Mouse (Mus musculus) erythroblast, embryonic 14.5 days (primary cell): ENCODE data around the gene Ndufb4. TPM values are rescaled to one million over a fixed set of nuclear protein-coding genes. Genes with fewer than 3 reads are reported as not detected.
"Not testable (repeated sequence)": the region's sequence is repeated elsewhere in the genome, so short reads cannot be mapped to it uniquely, and the experiment has no call there.

Experiments
- H3K27me3 ChIP-seq: 2 replicates; pipeline ENCODE4 v1.6.1; 2012; ENCODE audit warnings: inconsistent platforms; ENCODE audit not compliant: control insufficient read depth
- H3K36me3 ChIP-seq: 2 replicates; pipeline ENCODE4 v1.6.1; 2012; ENCODE audit warnings: mild to moderate bottlenecking, inconsistent platforms; ENCODE audit not compliant: control insufficient read depth
- H3K4me1 ChIP-seq: 2 replicates; pipeline ENCODE4 v1.6.1; 2012; ENCODE audit warnings: inconsistent platforms; ENCODE audit not compliant: control insufficient read depth
- H3K4me3 ChIP-seq: replicated peaks from 2 replicates; pipeline ENCODE3; 2012; ENCODE audit warnings: moderate library complexity, mild to moderate bottlenecking, inconsistent platforms
- H3K9me3 ChIP-seq: 2 replicates; pipeline ENCODE4 v1.6.1; 2012; ENCODE audit warnings: low read length, inconsistent platforms, mixed read lengths; ENCODE audit not compliant: control insufficient read depth
- GATA1 ChIP-seq: IDR thresholded peaks from 2 replicates; pipeline ENCODE4 v1.6.1; 2012; ENCODE audit warnings: low read length, inconsistent platforms, mixed read lengths
- TAL1 ChIP-seq: IDR thresholded peaks from 3 replicates; pipeline ENCODE4 v1.6.1; 2012; ENCODE audit warnings: low read length, inconsistent platforms, mixed read lengths
- polyA plus RNA-seq: library from polyadenylated mRNA; stranded (reverse); fragments of >175 nt; gene quantifications from 2 replicates; pipeline ENCODE4 v1.2.3, GENCODE M21; 2012

Ndufb4 gene
- 8.6 and 9.5 TPM in 2 replicates for polyA plus RNA-seq

- Histone ChIP-seq H3K9me3 (no peaks in the 10 kb centered on the region), H3K36me3 (peaks cover 21% of the 10 kb centered on the region), H3K4me3 (peak within 1 kb of the TSS; percentile 91), H3K4me1 (peaks cover 41% of the 10 kb centered on the region), H3K27me3 (no peaks in the 10 kb centered on the region)
- TF ChIP-seq GATA1 (peak; percentile 53; the same call in 1 of the 2 replicates), TAL1 (no peak)
These were observed at the start of gene Ndufb4 for GRCm38 (mm10) chr16:37653731-37654657. Gene Ndufb4, minus strand, starts transcription at chr16:37654453.

- H3K4me1 ChIP-seq = no peaks in the 10 kb centered on the region
- no peaks in the 10 kb centered on the region for H3K27me3 ChIP-seq
- H3K9me3 ChIP-seq = peaks cover under 1% of the 10 kb centered on the region
- TF ChIP-seq TAL1 = no peak
- no peak for TF ChIP-seq GATA1
- no peak overlapping the region for H3K4me3 ChIP-seq
- no peaks in the 10 kb centered on the region for H3K36me3 ChIP-seq
These were observed 49.6 kb upstream of the Ndufb4 start for GRCm38 (mm10) chr16:37703884-37704283.

GRCm38 (mm10) chr16:37700071-37700470, 45.8 kb upstream of the Ndufb4 start:
- H3K4me1 ChIP-seq, H3K4me3 ChIP-seq, H3K27me3 ChIP-seq, H3K9me3 ChIP-seq, H3K36me3 ChIP-seq: not testable (repeated sequence)

GRCm38 (mm10) chr16:37698767-37699166, 44.5 kb upstream of the Ndufb4 start:
- Histone ChIP-seq H3K9me3 (peaks cover 3% of the 10 kb centered on the region), H3K27me3 (no peaks in the 10 kb centered on the region), H3K36me3 (no peaks in the 10 kb centered on the region), H3K4me3 (no peak overlapping the region), H3K4me1 (no peaks in the 10 kb centered on the region)
- no peak for TF ChIP-seq TAL1
- TF ChIP-seq GATA1 = no peak

- H3K36me3 ChIP-seq = no peaks in the 10 kb centered on the region
- no peaks in the 10 kb centered on the region for H3K27me3 ChIP-seq
- TF ChIP-seq TAL1 (no peak), GATA1 (no peak)
- H3K4me1 ChIP-seq = no peaks in the 10 kb centered on the region
- no peak overlapping the region for H3K4me3 ChIP-seq
- H3K9me3 ChIP-seq = peaks cover 3% of the 10 kb centered on the region
These were observed 43.0 kb upstream of the Ndufb4 start for GRCm38 (mm10) chr16:37697271-37697670.

GRCm38 (mm10) chr16:37690932-37691730, 36.9 kb upstream of the Ndufb4 start:
- Histone ChIP-seq H3K9me3 (no peaks in the 10 kb centered on the region), H3K36me3 (no peaks in the 10 kb centered on the region), H3K4me3 (no peak overlapping the region), H3K4me1 (peaks cover 17% of the 10 kb centered on the region), H3K27me3 (no peaks in the 10 kb centered on the region)
- TF ChIP-seq GATA1 (no peak), TAL1 (no peak)

- TF ChIP-seq GATA1 (no peak), TAL1 (no peak)
- no peaks in the 10 kb centered on the region for H3K36me3 ChIP-seq
- no peaks in the 10 kb centered on the region for H3K27me3 ChIP-seq
- H3K4me1 ChIP-seq = peaks cover 22% of the 10 kb centered on the region
- no peaks in the 10 kb centered on the region for H3K9me3 ChIP-seq
- no peak overlapping the region for H3K4me3 ChIP-seq
These were observed 36.2 kb upstream of the Ndufb4 start for GRCm38 (mm10) chr16:37690465-37690864.

- H3K9me3 ChIP-seq = no peaks in the 10 kb centered on the region
- no peak for TF ChIP-seq TAL1
- TF ChIP-seq GATA1 = no peak
- no peaks in the 10 kb centered on the region for H3K27me3 ChIP-seq
- no peaks in the 10 kb centered on the region for H3K36me3 ChIP-seq
- H3K4me1 ChIP-seq = peaks cover 27% of the 10 kb centered on the region
- no peak overlapping the region for H3K4me3 ChIP-seq
These were observed 35.7 kb upstream of the Ndufb4 start for GRCm38 (mm10) chr16:37689934-37690333.

- Histone ChIP-seq H3K4me1 (peaks cover 32% of the 10 kb centered on the region), H3K36me3 (no peaks in the 10 kb centered on the region), H3K9me3 (no peaks in the 10 kb centered on the region), H3K4me3 (no peak overlapping the region), H3K27me3 (no peaks in the 10 kb centered on the region)
- no peak for TF ChIP-seq GATA1
- TF ChIP-seq TAL1 = no peak
These were observed 35.1 kb upstream of the Ndufb4 start for GRCm38 (mm10) chr16:37689251-37689926.
